Mouse (Mus musculus) kidney, adult 2 months (tissue): Measurements from ENCODE around the gene Unc5b.

ENCODE experiments used
- CTCF ChIP-seq: fragments of 200-500 bp; conservative IDR thresholded peaks from 2 replicates; pipeline ENCODE4 v1.5.1; 2011; ENCODE audit warnings: low read depth, mild to moderate bottlenecking, control low read depth, low read length, moderate library complexity, mixed read lengths; ENCODE audit not compliant: insufficient read depth, insufficient read length
- POLR2A ChIP-seq: fragments of 200-500 bp; IDR thresholded peaks from one replicate; pipeline ENCODE4 v1.6.1; 2011; ENCODE audit warnings: low read depth, low read length, control low read depth

- TF ChIP-seq CTCF (no peak), POLR2A (no peak)
Observed at GRCm38 (mm10) chr10:60821311-60821710, 10.1 kb downstream of the Unc5b start.
